Mouse (Mus musculus) liver, postnatal 0 days (tissue): ENCODE results near the gene Fscn2.

ENCODE experiments used
- CTCF ChIP-seq: sonication (generic); IDR thresholded peaks from 2 replicates; pipeline ENCODE4 v1.5.1; 2016; ENCODE audit warnings: antibody characterized with exemption, low read depth
- EP300 ChIP-seq: IDR thresholded peaks from 2 replicates; pipeline ENCODE4 v1.6.1; 2016; ENCODE audit warnings: antibody characterized with exemption, low read depth, mild to moderate bottlenecking

GRCm38 (mm10) chr11:120319310-120319709 is 42.0 kb upstream of the Fscn2 start:
- TF ChIP-seq CTCF (no peak), EP300 (no peak)
